Mouse (Mus musculus) heart, postnatal 0 days (tissue): ENCODE measurements at regions not wholly inside any gene's neighbourhood (a gene's known extent, or its start where the extent isn't known, plus 50 kb on each side); places are given as distances from the start of the nearest gene placed in this dataset.

ENCODE experiments used
- CTCF ChIP-seq: IDR thresholded peaks from 2 replicates; pipeline ENCODE4 v1.5.1; 2016; ENCODE audit warnings: antibody characterized with exemption, control low read depth, low read depth
- EP300 ChIP-seq: IDR thresholded peaks from 2 replicates; pipeline ENCODE4 v1.6.1; 2016; ENCODE audit warnings: antibody characterized with exemption, low read depth

DNA sequence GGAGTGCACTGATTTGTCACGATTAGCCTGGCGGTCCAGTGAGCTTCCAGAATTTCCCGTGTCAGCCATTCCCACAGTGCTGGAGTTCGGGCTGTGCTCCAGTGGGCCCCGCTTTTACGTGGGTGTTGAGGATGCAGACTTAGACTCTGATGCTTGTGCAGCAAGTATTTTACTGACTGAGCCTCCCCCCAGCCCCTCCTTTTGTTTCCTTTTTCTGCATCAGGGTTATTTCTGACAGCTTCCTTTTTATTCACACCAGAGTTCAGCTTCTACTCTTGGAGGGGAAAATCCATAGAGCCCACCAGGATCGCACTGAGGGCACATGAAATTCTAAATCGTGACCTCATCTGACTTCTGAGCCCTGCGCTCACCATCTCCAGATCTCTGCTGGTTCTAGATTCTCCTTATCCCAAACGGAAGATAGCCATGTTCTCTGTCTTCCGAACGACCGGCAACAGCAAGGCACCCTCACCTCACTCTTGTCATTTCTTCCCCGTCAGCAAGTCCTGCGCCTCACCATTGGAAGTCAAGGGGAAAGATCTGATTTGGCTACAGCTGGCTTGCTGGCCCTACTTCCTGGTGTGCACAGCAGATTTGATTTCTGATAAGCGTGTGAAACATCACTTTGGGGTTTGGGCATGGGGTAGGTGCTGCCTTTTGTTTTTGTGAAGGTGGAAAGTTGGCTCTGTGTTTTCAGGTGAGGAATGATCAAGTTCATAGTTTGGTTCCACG, 126.8 kb upstream of the Klf3 start:
- no peak for TF ChIP-seq CTCF
- no peak for TF ChIP-seq EP300
